Mouse (Mus musculus) liver, embryonic 14 days (tissue): Measurements from ENCODE around the gene Gm2431. TPM values are rescaled to one million over a fixed set of nuclear protein-coding genes. Genes with fewer than 3 reads are reported as not detected.

Experiments used
- polyA plus RNA-seq: library from polyadenylated mRNA; depleted of rRNA; stranded (reverse); fragments of >200 nt; gene quantifications from 2 replicates; pipeline ENCODE4 v1.2.3, GENCODE M21; 2012; rRNA removed

Gm2431 gene
- not detected in 2 replicates for polyA plus RNA-seq

DNA sequence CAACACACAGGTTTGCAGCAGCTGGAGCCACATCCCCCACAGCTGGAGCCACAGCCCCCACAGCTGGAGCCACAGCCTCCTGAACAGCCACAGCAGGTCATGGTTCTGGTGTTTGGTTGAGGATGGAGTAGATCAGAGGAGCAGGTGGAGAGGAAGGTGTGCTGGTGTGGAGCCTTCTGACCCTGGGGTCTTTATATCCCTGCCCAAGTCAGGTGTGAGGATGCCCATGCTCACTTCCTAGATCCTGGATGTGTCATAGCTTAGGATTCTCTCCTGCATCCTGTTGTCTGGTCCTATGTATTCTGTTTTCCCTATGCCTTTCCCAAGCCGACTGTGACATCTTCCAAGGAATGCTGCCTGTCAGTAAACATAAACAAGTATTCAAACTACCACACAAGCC is at the start of gene Gm2431:
Gm2431 (minus strand) TSS at position 101 of the 400 bp plus-strand sequence.

DNA sequence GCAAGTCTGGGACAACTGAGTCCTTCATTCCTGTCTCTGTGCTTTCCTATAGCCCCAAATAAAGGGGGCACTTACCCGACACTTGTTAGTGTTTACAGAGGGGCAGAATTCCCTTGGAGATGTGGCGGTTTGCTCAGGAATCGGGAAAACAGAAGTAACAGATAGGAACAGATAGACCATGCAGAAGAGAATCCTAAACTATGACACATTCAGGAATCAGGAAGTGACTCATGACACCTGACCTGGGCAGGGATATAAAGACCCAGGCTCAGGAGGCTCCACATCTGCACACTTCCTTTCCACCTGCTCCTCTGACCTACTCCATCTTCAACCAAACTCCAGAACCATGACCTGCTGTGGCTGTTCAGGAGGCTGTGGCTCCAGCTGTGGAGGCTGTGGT is 45.1 kb upstream of the Gm2431 start, which contains the start of gene Krtap5-4:
Krtap5-4 (plus strand) TSS at position 301 of the 400 bp plus-strand sequence.

DNA sequence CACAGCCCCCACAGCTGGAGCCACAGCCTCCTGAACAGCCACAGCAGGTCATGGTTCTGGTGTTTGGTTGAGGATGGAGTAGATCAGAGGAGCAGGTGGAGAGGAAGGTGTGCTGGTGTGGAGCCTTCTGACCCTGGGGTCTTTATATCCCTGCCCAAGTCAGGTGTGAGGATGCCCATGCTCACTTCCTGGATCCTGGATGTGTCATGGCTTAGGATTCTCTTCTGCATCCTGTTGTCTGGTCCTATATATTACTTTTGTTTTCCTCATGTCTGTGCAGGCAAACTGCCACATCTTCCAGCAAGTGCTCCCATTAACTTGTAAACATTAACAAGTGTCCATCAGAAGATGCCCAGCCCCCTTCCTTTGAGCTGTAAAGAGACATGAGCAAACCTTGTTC is 38.9 kb upstream of the Gm2431 start, which contains the start of gene Krtap5-1:
Krtap5-1 (minus strand) TSS at position 101 of the 400 bp plus-strand sequence.

DNA sequence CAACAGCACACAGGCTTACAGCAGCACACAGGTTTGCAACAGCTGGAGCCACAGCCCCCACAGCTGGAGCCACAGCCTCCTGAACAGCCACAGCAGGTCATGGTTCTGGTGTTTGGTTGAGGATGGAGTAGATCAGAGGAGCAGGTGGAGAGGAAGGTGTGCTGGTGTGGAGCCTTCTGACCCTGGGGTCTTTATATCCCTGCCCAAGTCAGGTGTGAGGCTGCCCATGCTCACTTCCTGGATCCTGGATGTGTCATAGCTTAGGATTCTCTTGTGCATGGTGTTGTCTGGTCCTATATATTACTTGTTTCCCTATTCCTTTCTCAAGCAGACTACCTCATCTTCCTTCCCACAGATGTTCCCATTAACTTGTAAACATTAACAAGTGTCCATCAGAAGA is 16.1 kb upstream of the Gm2431 start, which contains the start of gene Gm4559:
Gm4559 (minus strand) TSS at position 101 of the 400 bp plus-strand sequence.

DNA sequence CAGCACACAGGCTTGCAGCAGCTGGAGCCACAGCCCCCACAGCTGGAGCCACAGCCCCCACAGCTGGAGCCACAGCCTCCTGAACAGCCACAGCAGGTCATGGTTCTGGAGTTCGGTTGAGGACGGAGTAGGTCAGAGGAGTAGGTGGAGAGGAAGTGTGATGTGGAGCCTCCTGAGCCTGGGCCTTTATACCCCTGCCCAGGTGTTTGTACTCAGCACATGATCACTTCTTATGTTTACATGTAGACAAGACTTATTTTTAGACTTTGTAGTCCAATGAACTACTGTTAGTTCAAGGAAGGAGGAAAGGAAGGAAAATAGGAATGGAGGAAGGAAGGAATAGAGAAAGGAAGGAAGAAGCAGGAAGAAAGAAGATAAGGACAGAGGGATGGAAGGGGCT is 17.2 kb downstream of the Gm2431 start, which contains the start of gene Gm40460:
Gm40460 (minus strand) TSS at position 101 of the 400 bp plus-strand sequence.

DNA sequence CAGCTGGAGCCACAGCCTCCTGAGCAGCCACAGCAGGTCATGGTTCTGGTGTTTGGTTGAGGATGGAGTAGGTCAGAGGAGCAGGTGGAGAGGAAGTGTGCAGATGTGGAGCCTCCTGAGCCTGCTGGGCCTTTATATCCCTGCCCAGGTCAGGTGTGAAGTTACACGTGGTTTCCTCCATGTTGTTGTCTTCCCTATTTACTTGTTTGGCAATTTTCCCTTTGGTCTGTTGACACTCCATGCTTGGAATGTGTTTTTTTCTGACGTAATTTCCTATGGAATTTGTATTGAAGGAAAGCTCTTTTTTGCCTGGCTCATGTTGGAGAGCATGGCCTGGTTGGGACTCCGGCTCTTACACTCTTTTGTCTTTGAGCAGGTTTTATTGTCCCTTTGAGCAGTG is 28.3 kb downstream of the Gm2431 start, which contains the start of gene Krtap5-5:
Krtap5-5 (minus strand) TSS at position 101 of the 400 bp plus-strand sequence.

DNA sequence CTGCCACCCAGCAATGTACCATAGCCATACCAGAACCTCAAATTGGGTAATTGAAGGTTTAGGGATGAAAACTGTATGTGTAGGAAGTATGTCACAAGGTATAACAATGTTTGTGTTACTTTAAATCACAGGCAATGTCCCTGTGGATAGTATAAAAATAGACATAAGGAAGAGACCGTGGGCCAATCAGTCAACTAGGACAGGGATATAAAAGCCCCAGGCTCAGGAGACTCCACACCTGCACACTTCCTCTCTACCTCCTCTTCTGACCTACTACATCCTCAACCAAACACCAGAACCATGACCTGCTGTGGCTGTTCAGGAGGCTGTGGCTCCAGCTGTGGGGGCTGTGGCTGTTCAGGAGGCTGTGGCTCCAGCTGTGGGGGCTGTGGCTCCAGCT is 46.6 kb downstream of the Gm2431 start, which contains the start of gene Gm7579:
Gm7579 (plus strand) TSS at position 301 of the 400 bp plus-strand sequence.

Other genes starting within 250 kb of the Gm2431 start
- gene Mob2, start 197.3 kb downstream of the Gm2431 start, polyA plus RNA-seq, result 40.6 and 44.6 TPM in 2 replicates
- 2.7 and 2.8 TPM in 2 replicates for gene Dusp8, start 162.5 kb downstream of the Gm2431 start, polyA plus RNA-seq
- not detected in 2 replicates for gene Gm45618, start 137.6 kb downstream of the Gm2431 start, polyA plus RNA-seq
- not detected in 2 replicates for gene Gm39115, start 122.3 kb downstream of the Gm2431 start, polyA plus RNA-seq
- gene Gm45337, start 113.7 kb downstream of the Gm2431 start, polyA plus RNA-seq, result not detected in 2 replicates
- not detected in 2 replicates for gene Gm29735, start 101.2 kb downstream of the Gm2431 start, polyA plus RNA-seq
- gene Gm4553, start 92.6 kb downstream of the Gm2431 start, polyA plus RNA-seq, result not detected in 2 replicates
- not detected in 2 replicates for gene Krtap5-2, start 82.3 kb downstream of the Gm2431 start, polyA plus RNA-seq
- not detected in 2 replicates for gene Gm10153, start 68.0 kb downstream of the Gm2431 start, polyA plus RNA-seq
- not detected in 2 replicates for gene Krtap5-3, start 57.0 kb downstream of the Gm2431 start, polyA plus RNA-seq
- gene Gm7579, start 46.5 kb downstream of the Gm2431 start, polyA plus RNA-seq, result not detected in 2 replicates
- gene Krtap5-5, start 28.4 kb downstream of the Gm2431 start, polyA plus RNA-seq, result not detected in 2 replicates
- not detected in 2 replicates for gene Gm40460, start 17.3 kb downstream of the Gm2431 start, polyA plus RNA-seq
- not detected in 2 replicates for gene Gm4559, start 16.0 kb upstream of the Gm2431 start, polyA plus RNA-seq
- not detected in 2 replicates for gene Krtap5-1, start 38.8 kb upstream of the Gm2431 start, polyA plus RNA-seq
- not detected in 2 replicates for gene Krtap5-4, start 45.2 kb upstream of the Gm2431 start, polyA plus RNA-seq
- gene Ifitm10, start 115.4 kb upstream of the Gm2431 start, polyA plus RNA-seq, result 0.87 and 0.93 TPM in 2 replicates
- 0.38 and 0.44 TPM in 2 replicates for gene Gm49369, start 124.3 kb upstream of the Gm2431 start, polyA plus RNA-seq
- gene Ctsd, start 129.7 kb upstream of the Gm2431 start, polyA plus RNA-seq, result 158 and 192 TPM in 2 replicates
- 1.5 TPM in 1 of 2 replicates, not detected in the other for gene Syt8, start 176.5 kb upstream of the Gm2431 start, polyA plus RNA-seq
- 3.3 and 8.7 TPM in 2 replicates for gene Tnni2, start 183.5 kb upstream of the Gm2431 start, polyA plus RNA-seq
- gene Lsp1, start 202.5 kb upstream of the Gm2431 start, polyA plus RNA-seq, result 12.0 and 13.8 TPM in 2 replicates
- gene Tnnt3, start 240.5 kb upstream of the Gm2431 start, polyA plus RNA-seq, result 0.27 and 5.5 TPM in 2 replicates